Mouse (Mus musculus): ENCODE data around the gene Abca12. TPM values are rescaled to one million over a fixed set of nuclear protein-coding genes. Genes with fewer than 3 reads are reported as not detected.

Abca12 gene
- polyA plus RNA-seq, 1 experiment from 2014 or later: not detected

- DNase-seq (ENCODE audit: low spot score, missing footprints) (no peak), ATAC-seq (ENCODE audit: low FRiP score) (no peak)
- no peaks in the 10 kb centered on the region for H3K4me1 ChIP-seq (ENCODE audit: control insufficient read depth, insufficient read depth, low read length)
- H3K27me3 ChIP-seq (ENCODE audit: control insufficient read depth, insufficient read depth, low read length): no peaks in the 10 kb centered on the region
- 79% methylated on average over 3 of the region's 3 CpGs for WGBS
- no peaks in the 10 kb centered on the region for H3K36me3 ChIP-seq (ENCODE audit: control insufficient read depth, insufficient read depth, low read length)
- no peaks in the 10 kb centered on the region for H3K9me3 ChIP-seq (ENCODE audit: control insufficient read depth, low read length)
- no peak overlapping the region for H3K9ac ChIP-seq (ENCODE audit: low read length)
- no peak overlapping the region for H3K4me2 ChIP-seq
- H3K27ac ChIP-seq (ENCODE audit: low read depth, low read length): no peak overlapping the region
- no peak overlapping the region for H3K4me3 ChIP-seq (ENCODE audit: low read depth, low read length)
These were observed 17.1 kb downstream of the Abca12 start for GRCm38 (mm10) chr1:71397635-71398034.

GRCm38 (mm10) chr1:71396105-71396504, 18.6 kb downstream of the Abca12 start:
- no peak overlapping the region for H3K4me3 ChIP-seq (ENCODE audit: low read depth, low read length)
- H3K4me2 ChIP-seq: no peak overlapping the region
- H3K4me1 ChIP-seq (ENCODE audit: control insufficient read depth, insufficient read depth, low read length): no peaks in the 10 kb centered on the region
- H3K27me3 ChIP-seq (ENCODE audit: control insufficient read depth, insufficient read depth, low read length): no peaks in the 10 kb centered on the region
- no peak overlapping the region for H3K9ac ChIP-seq (ENCODE audit: low read length)
- WGBS: 82% methylated on average over 5 of the region's 5 CpGs
- DNase-seq (ENCODE audit: low spot score, missing footprints) (no peak), ATAC-seq (ENCODE audit: low FRiP score) (no peak)
- H3K27ac ChIP-seq (ENCODE audit: low read depth, low read length): no peak overlapping the region
- H3K36me3 ChIP-seq (ENCODE audit: control insufficient read depth, insufficient read depth, low read length): no peaks in the 10 kb centered on the region
- H3K9me3 ChIP-seq (ENCODE audit: control insufficient read depth, low read length): no peaks in the 10 kb centered on the region

- H3K4me3 ChIP-seq (ENCODE audit: low read depth, low read length): no peak overlapping the region
- H3K4me1 ChIP-seq (ENCODE audit: control insufficient read depth, insufficient read depth, low read length): no peaks in the 10 kb centered on the region
- ATAC-seq (ENCODE audit: low FRiP score) (no peak), DNase-seq (ENCODE audit: low spot score, missing footprints) (no peak)
- H3K4me2 ChIP-seq: no peak overlapping the region
- no peaks in the 10 kb centered on the region for H3K9me3 ChIP-seq (ENCODE audit: control insufficient read depth, low read length)
- 70% methylated on average over 2 of the region's 2 CpGs for WGBS
- no peaks in the 10 kb centered on the region for H3K36me3 ChIP-seq (ENCODE audit: control insufficient read depth, insufficient read depth, low read length)
- no peak overlapping the region for H3K9ac ChIP-seq (ENCODE audit: low read length)
- H3K27ac ChIP-seq (ENCODE audit: low read depth, low read length): no peak overlapping the region
- H3K27me3 ChIP-seq (ENCODE audit: control insufficient read depth, insufficient read depth, low read length): no peaks in the 10 kb centered on the region
These were observed 20.5 kb downstream of the Abca12 start for GRCm38 (mm10) chr1:71394177-71394576.

- Histone ChIP-seq H3K4me1 (ENCODE audit: control insufficient read depth, insufficient read depth, low read length) (no peaks in the 10 kb centered on the region), H3K27me3 (ENCODE audit: control insufficient read depth, insufficient read depth, low read length) (no peaks in the 10 kb centered on the region), H3K27ac (ENCODE audit: low read depth, low read length) (no peak overlapping the region), H3K4me3 (ENCODE audit: low read depth, low read length) (no peak overlapping the region), H3K9me3 (ENCODE audit: control insufficient read depth, low read length) (no peaks in the 10 kb centered on the region), H3K36me3 (ENCODE audit: control insufficient read depth, insufficient read depth, low read length) (no peaks in the 10 kb centered on the region), H3K4me2 (no peak overlapping the region), H3K9ac (ENCODE audit: low read length) (no peak overlapping the region)
- WGBS: 80% methylated on average over 8 of the region's 8 CpGs
- DNase-seq (ENCODE audit: low spot score, missing footprints) (no peak), ATAC-seq (ENCODE audit: low FRiP score) (no peak)
These were observed 21.2 kb downstream of the Abca12 start for GRCm38 (mm10) chr1:71393489-71393888.

- DNase-seq (ENCODE audit: low spot score, missing footprints): no peak
- H3K27ac ChIP-seq (ENCODE audit: low read depth, low read length): no peak overlapping the region
- H3K9ac ChIP-seq (ENCODE audit: low read length): no peak overlapping the region
- WGBS: 92% methylated on average over 2 of the region's 2 CpGs
- H3K4me3 ChIP-seq (ENCODE audit: low read depth, low read length): no peak overlapping the region
- no peaks in the 10 kb centered on the region for H3K36me3 ChIP-seq (ENCODE audit: control insufficient read depth, insufficient read depth, low read length)
- no peak for ATAC-seq (ENCODE audit: low FRiP score)
- no peaks in the 10 kb centered on the region for H3K27me3 ChIP-seq (ENCODE audit: control insufficient read depth, insufficient read depth, low read length)
- H3K9me3 ChIP-seq (ENCODE audit: control insufficient read depth, low read length): no peaks in the 10 kb centered on the region
- H3K4me1 ChIP-seq (ENCODE audit: control insufficient read depth, insufficient read depth, low read length): no peaks in the 10 kb centered on the region
- H3K4me2 ChIP-seq: no peak overlapping the region
These were observed 22.2 kb downstream of the Abca12 start for GRCm38 (mm10) chr1:71392463-71392862.

- no peaks in the 10 kb centered on the region for H3K36me3 ChIP-seq (ENCODE audit: control insufficient read depth, insufficient read depth, low read length)
- no peak overlapping the region for H3K4me3 ChIP-seq (ENCODE audit: low read depth, low read length)
- H3K27ac ChIP-seq (ENCODE audit: low read depth, low read length): no peak overlapping the region
- ATAC-seq (ENCODE audit: low FRiP score) (no peak), DNase-seq (ENCODE audit: low spot score, missing footprints) (no peak)
- no peaks in the 10 kb centered on the region for H3K9me3 ChIP-seq (ENCODE audit: control insufficient read depth, low read length)
- H3K4me2 ChIP-seq: no peak overlapping the region
- 91% methylated on average over 8 of the region's 8 CpGs for WGBS
- no peaks in the 10 kb centered on the region for H3K27me3 ChIP-seq (ENCODE audit: control insufficient read depth, insufficient read depth, low read length)
- no peak overlapping the region for H3K9ac ChIP-seq (ENCODE audit: low read length)
- no peaks in the 10 kb centered on the region for H3K4me1 ChIP-seq (ENCODE audit: control insufficient read depth, insufficient read depth, low read length)
These were observed 28.1 kb downstream of the Abca12 start for GRCm38 (mm10) chr1:71386593-71386992.

- 95% methylated on average over 1 of the region's 1 CpGs for WGBS
- no peak for ATAC-seq (ENCODE audit: low FRiP score)
- H3K27me3 ChIP-seq (ENCODE audit: control insufficient read depth, insufficient read depth, low read length): no peaks in the 10 kb centered on the region
These were observed 30.6 kb downstream of the Abca12 start for GRCm38 (mm10) chr1:71384098-71384497.

GRCm38 (mm10) chr1:71373090-71373489, 41.6 kb downstream of the Abca12 start:
- no peaks in the 10 kb centered on the region for H3K4me1 ChIP-seq (ENCODE audit: control insufficient read depth, insufficient read depth, low read length)
- no peaks in the 10 kb centered on the region for H3K36me3 ChIP-seq (ENCODE audit: control insufficient read depth, insufficient read depth, low read length)
- ATAC-seq (ENCODE audit: low FRiP score) (no peak), DNase-seq (ENCODE audit: low spot score, missing footprints) (no peak)
- H3K9me3 ChIP-seq (ENCODE audit: control insufficient read depth, low read length): no peaks in the 10 kb centered on the region
- 91% methylated on average over 5 of the region's 5 CpGs for WGBS
- H3K27ac ChIP-seq (ENCODE audit: low read depth, low read length): no peak overlapping the region
- no peak overlapping the region for H3K4me2 ChIP-seq
- no peak overlapping the region for H3K9ac ChIP-seq (ENCODE audit: low read length)
- no peaks in the 10 kb centered on the region for H3K27me3 ChIP-seq (ENCODE audit: control insufficient read depth, insufficient read depth, low read length)
- no peak overlapping the region for H3K4me3 ChIP-seq (ENCODE audit: low read depth, low read length)

More at GRCm38 (mm10) chr1:71384098-71384497, 30.6 kb downstream of the Abca12 start:
- no peaks in the 10 kb centered on the region for H3K36me3 ChIP-seq (ENCODE audit: control insufficient read depth, insufficient read depth, low read length)
- H3K9ac ChIP-seq (ENCODE audit: low read length): no peak overlapping the region
- no peak overlapping the region for H3K4me2 ChIP-seq
- no peak overlapping the region for H3K4me3 ChIP-seq (ENCODE audit: low read depth, low read length)
- no peak for DNase-seq (ENCODE audit: low spot score, missing footprints)
- H3K27ac ChIP-seq (ENCODE audit: low read depth, low read length): no peak overlapping the region
- H3K9me3 ChIP-seq (ENCODE audit: control insufficient read depth, low read length): no peaks in the 10 kb centered on the region
- H3K4me1 ChIP-seq (ENCODE audit: control insufficient read depth, insufficient read depth, low read length): no peaks in the 10 kb centered on the region

- Histone ChIP-seq H3K9me3 (ENCODE audit: control insufficient read depth, low read length) (no peaks in the 10 kb centered on the region), H3K27ac (ENCODE audit: low read depth, low read length) (no peak overlapping the region), H3K27me3 (ENCODE audit: control insufficient read depth, insufficient read depth, low read length) (no peaks in the 10 kb centered on the region), H3K9ac (ENCODE audit: low read length) (no peak overlapping the region), H3K36me3 (ENCODE audit: control insufficient read depth, insufficient read depth, low read length) (no peaks in the 10 kb centered on the region), H3K4me2 (no peak overlapping the region), H3K4me1 (ENCODE audit: control insufficient read depth, insufficient read depth, low read length) (no peaks in the 10 kb centered on the region), H3K4me3 (ENCODE audit: low read depth, low read length) (no peak overlapping the region)
- no peak for ATAC-seq (ENCODE audit: low FRiP score)
- DNase-seq (ENCODE audit: low spot score, missing footprints): no peak
These were observed 44.4 kb downstream of the Abca12 start for GRCm38 (mm10) chr1:71370266-71370665.

GRCm38 (mm10) chr1:71367770-71368169, 46.9 kb downstream of the Abca12 start:
- DNase-seq (ENCODE audit: low spot score, missing footprints): no peak
- H3K27ac ChIP-seq (ENCODE audit: low read depth, low read length): no peak overlapping the region
- WGBS: 67% methylated on average over 1 of the region's 1 CpGs
- no peak overlapping the region for H3K4me3 ChIP-seq (ENCODE audit: low read depth, low read length)
- no peaks in the 10 kb centered on the region for H3K9me3 ChIP-seq (ENCODE audit: control insufficient read depth, low read length)
- no peaks in the 10 kb centered on the region for H3K4me1 ChIP-seq (ENCODE audit: control insufficient read depth, insufficient read depth, low read length)
- no peak overlapping the region for H3K9ac ChIP-seq (ENCODE audit: low read length)
- H3K4me2 ChIP-seq: no peak overlapping the region
- no peak for ATAC-seq (ENCODE audit: low FRiP score)
- H3K27me3 ChIP-seq (ENCODE audit: control insufficient read depth, insufficient read depth, low read length): no peaks in the 10 kb centered on the region
- H3K36me3 ChIP-seq (ENCODE audit: control insufficient read depth, insufficient read depth, low read length): no peaks in the 10 kb centered on the region
